8 mouse cellular contexts compared by ENCODE assay signal in genomic region chr8:83451056-83451455, GRCm38 (mm10). TPM values are rescaled to one million over a fixed set of nuclear protein-coding genes. Genes with fewer than 3 reads are reported as not detected.
A peak's percentile ranks its signal among the peaks of the same experiment; 100 is the strongest.
DNase-seq lines count a peak whose midpoint lies in the region; ATAC-seq lines count a peak whose summit lies in the region.

No protein-coding gene starts in this region.

- no peaks in the 10 kb centered on the region for H3K27me3 ChIP-seq in embryonic facial prominence, embryonic 11.5 days (ENCODE audit: control insufficient read depth, insufficient read depth, low read length)
- no peaks in the 10 kb centered on the region for H3K27me3 ChIP-seq in embryonic facial prominence, embryonic 10.5 days (replicated peaks; ENCODE audit: low read depth, poor library complexity, severe bottlenecking)
- H3K27me3 ChIP-seq in midbrain, embryonic 14.5 days (ENCODE audit: control insufficient read depth, insufficient read depth, low read length) = no peaks in the 10 kb centered on the region
- H3K27me3 ChIP-seq in midbrain, embryonic 16.5 days (ENCODE audit: control insufficient read depth, insufficient read depth, low read depth, low read length) = no peaks in the 10 kb centered on the region
- no peaks in the 10 kb centered on the region; the same call in 1 of the 2 replicates for H3K27me3 ChIP-seq in splenic B cell, adult 2 months (ENCODE audit: control insufficient read depth, insufficient read depth, low read length, poor library complexity, severe bottlenecking)

- peak; percentile 78 for DNase-seq in embryonic facial prominence, embryonic 11.5 days (ENCODE audit: low spot score)
- no peak for DNase-seq in embryonic facial prominence, embryonic 10.5 days (ENCODE audit: low spot score)
- peak; percentile 79 for DNase-seq in midbrain, embryonic 14.5 days
- DNase-seq in splenic B cell, adult 2 months (ENCODE audit: low read depth, low spot score) = peak; percentile 80
- no peak for DNase-seq in left cerebral cortex, adult 8-10 months (ENCODE audit: low spot score in 2 of 2)
- no peak for DNase-seq in ovary, adult 18-20 months (ENCODE audit: low spot score)

- H3K4me3 ChIP-seq in embryonic facial prominence, embryonic 11.5 days (ENCODE audit: low read depth, low read length) = no peak overlapping the region
- no peak overlapping the region for H3K4me3 ChIP-seq in embryonic facial prominence, embryonic 10.5 days
- H3K4me3 ChIP-seq in midbrain, embryonic 14.5 days (replicated peaks; ENCODE audit: low read depth, low read length) = no peak overlapping the region
- no peak overlapping the region for H3K4me3 ChIP-seq in midbrain, embryonic 16.5 days (ENCODE audit: low read depth, low read length)

- H3K36me3 ChIP-seq in embryonic facial prominence, embryonic 11.5 days (replicated peaks; ENCODE audit: control insufficient read depth, insufficient read depth, low read depth, low read length) = no peaks in the 10 kb centered on the region
- H3K36me3 ChIP-seq in embryonic facial prominence, embryonic 10.5 days (replicated peaks) = no peaks in the 10 kb centered on the region
- H3K36me3 ChIP-seq in midbrain, embryonic 14.5 days (ENCODE audit: control insufficient read depth, insufficient read depth, low read length) = no peaks in the 10 kb centered on the region
- no peaks in the 10 kb centered on the region for H3K36me3 ChIP-seq in midbrain, embryonic 16.5 days (ENCODE audit: control insufficient read depth, insufficient read depth, low read length)
- no peaks in the 10 kb centered on the region for H3K36me3 ChIP-seq in splenic B cell, adult 2 months (ENCODE audit: control insufficient read depth, insufficient read depth, low read length, poor library complexity, severe bottlenecking)

- no peaks in the 10 kb centered on the region for H3K9me3 ChIP-seq in embryonic facial prominence, embryonic 11.5 days (replicated peaks; ENCODE audit: control insufficient read depth, low read length)
- no peaks in the 10 kb centered on the region for H3K9me3 ChIP-seq in embryonic facial prominence, embryonic 10.5 days
- no peaks in the 10 kb centered on the region for H3K9me3 ChIP-seq in midbrain, embryonic 14.5 days (ENCODE audit: control insufficient read depth, low read length)
- 0 out of 2 replicates have a peak, but pooled peaks cover 2% of the 10 kb centered on the region for H3K9me3 ChIP-seq in midbrain, embryonic 16.5 days (replicated peaks; ENCODE audit: control insufficient read depth, low read length, poor library complexity, severe bottlenecking)

- no peak for ATAC-seq in embryonic facial prominence, embryonic 11.5 days (replicated peaks; ENCODE audit: insufficient number of reproducible peaks, low FRiP score, low TSS enrichment, low read depth)
- no peak for ATAC-seq in midbrain, embryonic 14.5 days (ENCODE audit: low FRiP score, low TSS enrichment)
- ATAC-seq in midbrain, embryonic 16.5 days = no peak; the same call in 1 of the 2 replicates
- ATAC-seq in hematopoietic stem cell, adult 5-6 weeks (replicated peaks in 1 of 2; ENCODE audit: insufficient read depth in 1 of 2, low FRiP score in 2 of 2, low TSS enrichment in 1 of 2, low read depth in 1 of 2, poor library complexity in 2 of 2, severe bottlenecking in 2 of 2) = peak; percentile 76 to 84

- no peaks in the 10 kb centered on the region for H3K4me1 ChIP-seq in embryonic facial prominence, embryonic 11.5 days (ENCODE audit: control insufficient read depth, insufficient read depth, low read length)
- no peaks in the 10 kb centered on the region for H3K4me1 ChIP-seq in embryonic facial prominence, embryonic 10.5 days
- H3K4me1 ChIP-seq in midbrain, embryonic 14.5 days (ENCODE audit: control insufficient read depth, insufficient read depth, low read length) = no peaks in the 10 kb centered on the region
- H3K4me1 ChIP-seq in midbrain, embryonic 16.5 days (ENCODE audit: control insufficient read depth, insufficient read depth, low read length) = no peaks in the 10 kb centered on the region

- WGBS in embryonic facial prominence, embryonic 11.5 days = 31% methylated on average over 3 of the region's 3 CpGs
- 31% methylated on average over 3 of the region's 3 CpGs for WGBS in embryonic facial prominence, embryonic 10.5 days
- WGBS in midbrain, embryonic 14.5 days = 20% methylated on average over 3 of the region's 3 CpGs
- WGBS in midbrain, embryonic 16.5 days = 16% methylated on average over 3 of the region's 3 CpGs

- H3K27ac ChIP-seq in embryonic facial prominence, embryonic 11.5 days (replicated peaks; ENCODE audit: low read depth, low read length) = no peak overlapping the region
- H3K27ac ChIP-seq in embryonic facial prominence, embryonic 10.5 days (replicated peaks) = no peak overlapping the region
- H3K27ac ChIP-seq in midbrain, embryonic 14.5 days (replicated peaks; ENCODE audit: low read depth, low read length) = no peak overlapping the region
- no peak overlapping the region for H3K27ac ChIP-seq in midbrain, embryonic 16.5 days (ENCODE audit: low read length)

- no peak overlapping the region for H3K4me2 ChIP-seq in embryonic facial prominence, embryonic 11.5 days (ENCODE audit: low read depth, low read length)
- no peak overlapping the region for H3K4me2 ChIP-seq in midbrain, embryonic 14.5 days (ENCODE audit: low read length)
- no peak overlapping the region for H3K4me2 ChIP-seq in midbrain, embryonic 16.5 days (ENCODE audit: low read length)

- no peak overlapping the region for H3K9ac ChIP-seq in embryonic facial prominence, embryonic 11.5 days (replicated peaks; ENCODE audit: low read length)
- H3K9ac ChIP-seq in midbrain, embryonic 14.5 days (replicated peaks; ENCODE audit: low read length) = no peak overlapping the region
- no peak overlapping the region for H3K9ac ChIP-seq in midbrain, embryonic 16.5 days (ENCODE audit: low read depth, low read length)

RNA-seq across cellular contexts. Expression of gene Scoc, which starts 7.1 kb away (rescaled TPM):
- 137 and 163 TPM in 2 replicates for polyA plus RNA-seq in embryonic facial prominence, embryonic 11.5 days (2014; fragmentation: Nextera tagmentation; extraction: Ambion mirVana)
- 103 and 111 TPM in 2 replicates for polyA plus RNA-seq in embryonic facial prominence, embryonic 10.5 days (2016; fragmentation: Nextera tagmentation; extraction: Ambion mirVana)
- 278 and 296 TPM in 2 replicates for polyA plus RNA-seq in midbrain, embryonic 14.5 days (2014; fragmentation: Nextera tagmentation; extraction: Ambion mirVana)
- 327 and 361 TPM in 2 replicates for polyA plus RNA-seq in midbrain, embryonic 16.5 days (2015; fragmentation: Nextera tagmentation; extraction: Ambion mirVana)
- total RNA-seq in hematopoietic stem cell, adult 5-6 weeks (2017) = 65.2 and 86.4 TPM in 2 replicates
- 100 to 1,000 TPM; 198 to 226 (median 211) TPM for total RNA-seq in left cerebral cortex, adult 8-10 months (2022)

Comparison
In these comparisons a context has a peak if more than half of its experiments do, and no peak if none do; other contexts are left out.
1. DNase-seq: peak in embryonic facial prominence, embryonic 11.5 days (single experiment), midbrain, embryonic 14.5 days (single experiment) and splenic B cell, adult 2 months (single experiment); none in embryonic facial prominence, embryonic 10.5 days (single experiment), left cerebral cortex, adult 8-10 months (0 of 2) and ovary, adult 18-20 months (single experiment).
2. ATAC-seq: peak in hematopoietic stem cell, adult 5-6 weeks (2 of 2); none in embryonic facial prominence, embryonic 11.5 days (single experiment), midbrain, embryonic 14.5 days (single experiment) and midbrain, embryonic 16.5 days (single experiment).